Mouse (Mus musculus) lung, adult 2 months (tissue): ENCODE results near the gene Pate4.

Experiments
- CTCF ChIP-seq: fragments of 200-500 bp; IDR thresholded peaks from 2 replicates; pipeline ENCODE4 v1.5.1; 2011; ENCODE audit warnings: mild to moderate bottlenecking, low read length, control low read depth; ENCODE audit not compliant: insufficient read depth
- POLR2A ChIP-seq: fragments of 200-500 bp; IDR thresholded peaks from 2 replicates; pipeline ENCODE4 v1.6.1; 2011; ENCODE audit warnings: low read depth, mild to moderate bottlenecking, control low read depth, low read length, borderline replicate concordance; ENCODE audit errors: extremely low read depth

DNA sequence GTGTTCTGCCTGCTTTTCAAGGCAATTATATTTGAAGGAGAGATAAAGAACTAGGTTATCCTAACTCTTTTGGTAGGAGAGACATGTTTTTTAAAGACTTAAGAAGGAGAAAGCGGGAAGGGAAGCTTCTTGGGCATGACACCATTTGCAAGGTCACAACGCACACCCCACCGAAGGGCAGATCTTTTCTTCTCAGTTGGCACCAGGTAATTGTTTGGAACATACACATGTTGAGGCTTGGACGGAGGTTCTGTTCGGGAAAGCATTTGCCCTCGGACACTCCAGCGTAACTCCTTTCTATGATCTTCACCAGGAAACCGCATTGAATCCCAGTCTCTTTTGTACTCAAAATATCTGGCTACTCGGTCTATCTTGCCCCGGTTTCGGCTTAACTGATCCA is 50.7 kb downstream of the Pate4 start:
- TF ChIP-seq CTCF (no peak), POLR2A (no peak)
